Mouse (Mus musculus): ENCODE results near the gene Cenpe.

Gene Cenpe

GRCm38 (mm10) chr3:135280669-135281415 is 68.5 kb downstream of the Cenpe start, which contains the start of gene Bdh2:
Gene Bdh2, plus strand, starts transcription at chr3:135281221.
- peak; percentile 94 for DNase-seq (ENCODE audit: low read depth, low spot score)

- no peak for DNase-seq (ENCODE audit: low read depth, low spot score)
Observed at GRCm38 (mm10) chr3:135281701-135282100, 69.4 kb downstream of the Cenpe start.

- DNase-seq (ENCODE audit: low read depth, low spot score) = no peak
Observed at GRCm38 (mm10) chr3:135285256-135285655, 72.9 kb downstream of the Cenpe start.

GRCm38 (mm10) chr3:135285807-135286206 is 73.5 kb downstream of the Cenpe start:
- no peak for DNase-seq (ENCODE audit: low read depth, low spot score)

GRCm38 (mm10) chr3:135288138-135288750 is 75.9 kb downstream of the Cenpe start:
- no peak for DNase-seq (ENCODE audit: low read depth, low spot score)

GRCm38 (mm10) chr3:135289148-135289547 is 76.8 kb downstream of the Cenpe start:
- DNase-seq (ENCODE audit: low read depth, low spot score) = no peak

- peak; percentile 68 for DNase-seq (ENCODE audit: low read depth, low spot score)
Observed at GRCm38 (mm10) chr3:135290249-135290894, 78.0 kb downstream of the Cenpe start.

GRCm38 (mm10) chr3:135293703-135294102 is 81.4 kb downstream of the Cenpe start:
- DNase-seq (ENCODE audit: low read depth, low spot score) = no peak

- no peak for DNase-seq (ENCODE audit: low read depth, low spot score)
Observed at GRCm38 (mm10) chr3:135295559-135295958, 83.2 kb downstream of the Cenpe start.

- DNase-seq (ENCODE audit: low read depth, low spot score) = no peak
Observed at GRCm38 (mm10) chr3:135298560-135298959, 86.2 kb downstream of the Cenpe start.

- no peak for DNase-seq (ENCODE audit: low read depth, low spot score)
Observed at GRCm38 (mm10) chr3:135300081-135300480, 87.7 kb downstream of the Cenpe start.

GRCm38 (mm10) chr3:135304060-135304459 is 91.7 kb downstream of the Cenpe start:
- no peak for DNase-seq (ENCODE audit: low read depth, low spot score)

- no peak for DNase-seq (ENCODE audit: low read depth, low spot score)
Observed at GRCm38 (mm10) chr3:135304566-135304965, 92.2 kb downstream of the Cenpe start.

GRCm38 (mm10) chr3:135307411-135308259 is 95.3 kb downstream of the Cenpe start, which contains the start of gene Slc9b2:
Gene Slc9b2, plus strand, starts transcription at chr3:135307700.
- DNase-seq (ENCODE audit: low read depth, low spot score) = peak; percentile 28

GRCm38 (mm10) chr3:135312916-135313491 is 100.7 kb downstream of the Cenpe start:
- DNase-seq (ENCODE audit: low read depth, low spot score) = no peak

GRCm38 (mm10) chr3:135313727-135314126 is 101.4 kb downstream of the Cenpe start:
- DNase-seq (ENCODE audit: low read depth, low spot score) = no peak

GRCm38 (mm10) chr3:135314811-135315210 is 102.5 kb downstream of the Cenpe start:
- DNase-seq (ENCODE audit: low read depth, low spot score) = peak; percentile 30

- no peak for DNase-seq (ENCODE audit: low read depth, low spot score)
Observed at GRCm38 (mm10) chr3:135315720-135316425, 103.5 kb downstream of the Cenpe start.

- no peak for DNase-seq (ENCODE audit: low read depth, low spot score)
Observed at GRCm38 (mm10) chr3:135318331-135318730, 106.0 kb downstream of the Cenpe start.

All from forelimb bud, embryonic 11.5 days (tissue).